ENCODE assay signal across 12 mouse cellular contexts in the genomic region with DNA sequence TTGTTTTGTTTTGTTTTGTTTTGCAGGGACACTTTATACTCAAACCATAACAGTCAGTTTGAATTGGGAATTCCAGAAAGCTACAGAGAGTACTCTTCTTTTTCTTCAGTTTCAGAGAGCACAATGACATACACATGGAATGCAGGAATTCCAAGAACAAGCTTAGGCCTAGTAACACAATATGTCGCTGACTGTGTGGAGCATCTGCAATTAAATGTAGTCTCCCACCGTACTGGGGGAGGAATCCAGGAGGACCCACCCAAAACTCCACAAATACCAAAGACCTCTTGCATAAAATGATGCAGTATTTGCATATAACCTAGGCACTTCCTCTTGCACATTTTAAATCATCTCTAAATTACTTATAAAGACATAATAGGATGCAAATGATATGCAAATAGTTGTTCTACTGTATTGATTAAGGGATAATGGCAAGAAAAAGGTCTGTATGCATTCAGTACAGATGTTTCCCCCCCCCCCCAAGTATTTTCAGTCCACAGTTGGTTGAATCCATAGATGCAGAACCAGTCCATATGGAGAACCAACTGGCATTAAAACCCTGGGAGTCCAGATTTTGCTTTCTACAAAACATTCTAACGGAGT.
"Had no signal": no experiment of that assay in that cellular context is flagged by ENCODE, and none has a peak within 500 bp of the region (broad histone marks: within the 10 kb centered on the region; RNA-seq: fewer than 3 reads in every experiment).

No protein-coding gene starts in this region.

- H3K27ac ChIP-seq: kidney, embryonic 15.5 days; liver, embryonic 13.5 days; lung, embryonic 15.5 days; macrophage; midbrain, embryonic 13.5 days had no signal

- H3K9ac ChIP-seq: kidney, embryonic 15.5 days; liver, embryonic 13.5 days; liver, postnatal 0 days; lung, embryonic 15.5 days; midbrain, embryonic 13.5 days had no signal

- H3K4me2 ChIP-seq: kidney, embryonic 15.5 days; liver, embryonic 13.5 days; lung, embryonic 15.5 days; midbrain, embryonic 13.5 days had no signal

- DNase-seq: kidney, postnatal 14 days; liver; liver, embryonic 13.5 days; liver, postnatal 0 days; lung, postnatal 14 days; right cerebral cortex, postnatal 14 days; thymus, postnatal 36 days had no signal

- H3K27me3 ChIP-seq: kidney, embryonic 15.5 days; liver, embryonic 13.5 days; lung, embryonic 15.5 days; megakaryocyte, embryonic 14.5 days; midbrain, embryonic 13.5 days had no signal

- H3K9me3 ChIP-seq: kidney, embryonic 15.5 days; liver, embryonic 13.5 days; lung, embryonic 15.5 days; megakaryocyte, embryonic 14.5 days; midbrain, embryonic 13.5 days had no signal

- H3K36me3 ChIP-seq: kidney, embryonic 15.5 days; liver, embryonic 13.5 days; lung, embryonic 15.5 days; midbrain, embryonic 13.5 days had no signal

- H3K4me3 ChIP-seq: kidney, embryonic 15.5 days; liver, embryonic 13.5 days; lung, embryonic 15.5 days; megakaryocyte, embryonic 14.5 days; midbrain, embryonic 13.5 days had no signal

- ATAC-seq: liver, postnatal 0 days; midbrain, embryonic 13.5 days had no signal
